Mouse (Mus musculus): ENCODE data around the gene Smyd3. TPM values are rescaled to one million over a fixed set of nuclear protein-coding genes. Genes with fewer than 3 reads are reported as not detected.

Gene Smyd3
- polyA plus RNA-seq, 1 experiment from 2014 or later, result 18.9 TPM

GRCm38 (mm10) chr1:179553197-179553948 is 35.5 kb upstream of the Smyd3 start:
- H3K27ac ChIP-seq (ENCODE audit: low read length), result peak overlapping the region; percentile 29
- H3K27me3 ChIP-seq (ENCODE audit: control insufficient read depth, insufficient read depth, low read length), result no peaks in the 10 kb centered on the region
- no peaks in the 10 kb centered on the region for H3K36me3 ChIP-seq (ENCODE audit: control insufficient read depth, insufficient read depth, low read length)
- WGBS, result 62% methylated on average over 5 of the region's 5 CpGs
- H3K4me2 ChIP-seq (ENCODE audit: low read depth, low read length), result no peak overlapping the region
- no peak overlapping the region for H3K9ac ChIP-seq (ENCODE audit: low read length)
- H3K9me3 ChIP-seq (replicated peaks; ENCODE audit: control insufficient read depth, low read length), result no peaks in the 10 kb centered on the region
- H3K4me1 ChIP-seq (ENCODE audit: control insufficient read depth, insufficient read depth, low read length), result peaks cover 18% of the 10 kb centered on the region
- ATAC-seq (ENCODE audit: insufficient read depth, low FRiP score), result no peak
- H3K4me3 ChIP-seq (replicated peaks; ENCODE audit: low read length), result no peak overlapping the region

- H3K4me3 ChIP-seq (replicated peaks; ENCODE audit: low read length), result no peak overlapping the region
- H3K4me1 ChIP-seq (ENCODE audit: control insufficient read depth, insufficient read depth, low read length), result peaks cover 24% of the 10 kb centered on the region
- peak overlapping the region; percentile 62; the same call in 1 of the 2 replicates for H3K27ac ChIP-seq (ENCODE audit: low read length)
- H3K9me3 ChIP-seq (replicated peaks; ENCODE audit: control insufficient read depth, low read length), result no peaks in the 10 kb centered on the region
- no peaks in the 10 kb centered on the region for H3K36me3 ChIP-seq (ENCODE audit: control insufficient read depth, insufficient read depth, low read length)
- WGBS, result 49% methylated on average over 7 of the region's 7 CpGs
- peak; percentile 61; the same call in 1 of the 2 replicates for ATAC-seq (ENCODE audit: insufficient read depth, low FRiP score)
- no peaks in the 10 kb centered on the region for H3K27me3 ChIP-seq (ENCODE audit: control insufficient read depth, insufficient read depth, low read length)
- no peak overlapping the region for H3K9ac ChIP-seq (ENCODE audit: low read length)
- no peak overlapping the region for H3K4me2 ChIP-seq (ENCODE audit: low read depth, low read length)
These were observed 34.9 kb upstream of the Smyd3 start for GRCm38 (mm10) chr1:179552751-179553150.

DNA sequence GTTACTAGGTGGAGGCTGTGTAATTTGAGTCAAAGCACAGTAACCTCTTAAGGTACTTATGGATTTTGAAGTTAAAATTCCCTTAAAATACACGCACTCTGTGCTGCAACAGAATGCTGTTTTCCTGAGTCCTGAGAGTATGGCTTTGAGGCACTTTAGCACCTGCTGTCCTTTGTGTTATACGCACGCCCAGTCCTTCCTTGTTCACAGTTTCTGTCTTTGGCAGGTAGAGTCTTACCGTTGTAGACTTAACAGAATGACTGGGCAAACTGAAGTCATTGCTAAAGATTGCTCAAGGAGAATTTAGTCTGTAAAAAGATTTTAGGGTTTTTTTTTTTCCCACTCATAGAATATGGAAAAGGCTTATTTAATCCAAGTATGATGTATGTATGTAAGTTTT is 34.1 kb upstream of the Smyd3 start:
- Histone ChIP-seq H3K27me3 (ENCODE audit: control insufficient read depth, insufficient read depth, low read length) (no peaks in the 10 kb centered on the region), H3K4me2 (ENCODE audit: low read depth, low read length) (no peak overlapping the region), H3K4me3 (replicated peaks; ENCODE audit: low read length) (no peak overlapping the region), H3K9ac (ENCODE audit: low read length) (no peak overlapping the region), H3K27ac (ENCODE audit: low read length) (0 out of 2 replicates have a peak overlapping the region, but pooled peaks have one; percentile 62), H3K4me1 (ENCODE audit: control insufficient read depth, insufficient read depth, low read length) (peaks cover 30% of the 10 kb centered on the region), H3K9me3 (replicated peaks; ENCODE audit: control insufficient read depth, low read length) (no peaks in the 10 kb centered on the region), H3K36me3 (ENCODE audit: control insufficient read depth, insufficient read depth, low read length) (no peaks in the 10 kb centered on the region)
- ATAC-seq (ENCODE audit: insufficient read depth, low FRiP score), result no peak
- 56% methylated on average over 4 of the region's 4 CpGs for WGBS

- WGBS, result 66% methylated on average over 3 of the region's 3 CpGs
- no peaks in the 10 kb centered on the region for H3K27me3 ChIP-seq (ENCODE audit: control insufficient read depth, insufficient read depth, low read length)
- H3K9ac ChIP-seq (ENCODE audit: low read length), result no peak overlapping the region
- H3K9me3 ChIP-seq (replicated peaks; ENCODE audit: control insufficient read depth, low read length), result no peaks in the 10 kb centered on the region
- H3K4me2 ChIP-seq (ENCODE audit: low read depth, low read length), result no peak overlapping the region
- no peak for ATAC-seq (ENCODE audit: insufficient read depth, low FRiP score)
- no peak overlapping the region for H3K4me3 ChIP-seq (replicated peaks; ENCODE audit: low read length)
- no peak overlapping the region for H3K27ac ChIP-seq (ENCODE audit: low read length)
- peaks cover 30% of the 10 kb centered on the region for H3K4me1 ChIP-seq (ENCODE audit: control insufficient read depth, insufficient read depth, low read length)
- H3K36me3 ChIP-seq (ENCODE audit: control insufficient read depth, insufficient read depth, low read length), result no peaks in the 10 kb centered on the region
These were observed 33.5 kb upstream of the Smyd3 start for GRCm38 (mm10) chr1:179551336-179551735.

- no peak for ATAC-seq (ENCODE audit: insufficient read depth, low FRiP score)
- Histone ChIP-seq H3K27ac (ENCODE audit: low read length) (no peak overlapping the region), H3K4me2 (ENCODE audit: low read depth, low read length) (no peak overlapping the region), H3K27me3 (ENCODE audit: control insufficient read depth, insufficient read depth, low read length) (no peaks in the 10 kb centered on the region), H3K9ac (ENCODE audit: low read length) (no peak overlapping the region), H3K9me3 (replicated peaks; ENCODE audit: control insufficient read depth, low read length) (no peaks in the 10 kb centered on the region), H3K36me3 (ENCODE audit: control insufficient read depth, insufficient read depth, low read length) (no peaks in the 10 kb centered on the region), H3K4me3 (replicated peaks; ENCODE audit: low read length) (no peak overlapping the region), H3K4me1 (ENCODE audit: control insufficient read depth, insufficient read depth, low read length) (peaks cover 39% of the 10 kb centered on the region)
- WGBS, result 84% methylated on average over 5 of the region's 5 CpGs
These were observed 31.3 kb upstream of the Smyd3 start for GRCm38 (mm10) chr1:179548996-179549752.

- Histone ChIP-seq H3K4me1 (ENCODE audit: control insufficient read depth, insufficient read depth, low read length) (peaks cover 30% of the 10 kb centered on the region), H3K27me3 (ENCODE audit: control insufficient read depth, insufficient read depth, low read length) (no peaks in the 10 kb centered on the region), H3K9ac (ENCODE audit: low read length) (peak overlapping the region; percentile 48; the same call in 1 of the 2 replicates), H3K27ac (ENCODE audit: low read length) (no peak overlapping the region), H3K4me2 (ENCODE audit: low read depth, low read length) (peak overlapping the region; percentile 71; the same call in 1 of the 2 replicates), H3K36me3 (ENCODE audit: control insufficient read depth, insufficient read depth, low read length) (no peaks in the 10 kb centered on the region), H3K9me3 (replicated peaks; ENCODE audit: control insufficient read depth, low read length) (no peaks in the 10 kb centered on the region), H3K4me3 (replicated peaks; ENCODE audit: low read length) (no peak overlapping the region)
- ATAC-seq (ENCODE audit: insufficient read depth, low FRiP score), result no peak
- WGBS, result 57% methylated on average over 11 of the region's 11 CpGs
These were observed 30.4 kb upstream of the Smyd3 start for GRCm38 (mm10) chr1:179548220-179548619.

GRCm38 (mm10) chr1:179547176-179547575 is 29.3 kb upstream of the Smyd3 start:
- H3K9ac ChIP-seq (ENCODE audit: low read length), result peak overlapping the region; percentile 87
- H3K4me2 ChIP-seq (ENCODE audit: low read depth, low read length), result peak overlapping the region; percentile 71
- peaks cover 23% of the 10 kb centered on the region for H3K4me1 ChIP-seq (ENCODE audit: control insufficient read depth, insufficient read depth, low read length)
- 7% methylated on average over 5 of the region's 5 CpGs for WGBS
- peak overlapping the region; percentile 84 for H3K4me3 ChIP-seq (replicated peaks; ENCODE audit: low read length)
- peak overlapping the region; percentile 29 for H3K27ac ChIP-seq (ENCODE audit: low read length)
- H3K27me3 ChIP-seq (ENCODE audit: control insufficient read depth, insufficient read depth, low read length), result no peaks in the 10 kb centered on the region
- no peak for ATAC-seq (ENCODE audit: insufficient read depth, low FRiP score)
- H3K9me3 ChIP-seq (replicated peaks; ENCODE audit: control insufficient read depth, low read length), result no peaks in the 10 kb centered on the region
- H3K36me3 ChIP-seq (ENCODE audit: control insufficient read depth, insufficient read depth, low read length), result no peaks in the 10 kb centered on the region

GRCm38 (mm10) chr1:179546551-179546917 is 28.7 kb upstream of the Smyd3 start:
- Histone ChIP-seq H3K27ac (ENCODE audit: low read length) (peak overlapping the region; percentile 96), H3K27me3 (ENCODE audit: control insufficient read depth, insufficient read depth, low read length) (no peaks in the 10 kb centered on the region), H3K4me1 (ENCODE audit: control insufficient read depth, insufficient read depth, low read length) (peaks cover 23% of the 10 kb centered on the region), H3K4me3 (replicated peaks; ENCODE audit: low read length) (peak overlapping the region; percentile 84), H3K36me3 (ENCODE audit: control insufficient read depth, insufficient read depth, low read length) (no peaks in the 10 kb centered on the region), H3K4me2 (ENCODE audit: low read depth, low read length) (peak overlapping the region; percentile 71), H3K9ac (ENCODE audit: low read length) (peak overlapping the region; percentile 87), H3K9me3 (replicated peaks; ENCODE audit: control insufficient read depth, low read length) (no peaks in the 10 kb centered on the region)
- under 1% methylated on average over 44 of the region's 44 CpGs for WGBS
- ATAC-seq (ENCODE audit: insufficient read depth, low FRiP score), result peak; percentile 84

Data from stomach, embryonic 16.5 days (tissue).